Mouse (Mus musculus) ES-CJ7 (cell line): ENCODE measurements around the gene Trnau1ap.
"Not testable (repeated sequence)": the region's sequence is repeated elsewhere in the genome, so short reads cannot be mapped to it uniquely, and the experiment has no call there.

Source experiments
- DNase-seq: peaks from one replicate; pipeline ENCODE4 v3.0.0; 2011; ENCODE audit warnings: low read depth, low spot score

Trnau1ap gene

GRCm38 (mm10) chr4:132344403-132345134 is 15.2 kb upstream of the Trnau1ap start:
- peak; percentile 47 for DNase-seq

DNA sequence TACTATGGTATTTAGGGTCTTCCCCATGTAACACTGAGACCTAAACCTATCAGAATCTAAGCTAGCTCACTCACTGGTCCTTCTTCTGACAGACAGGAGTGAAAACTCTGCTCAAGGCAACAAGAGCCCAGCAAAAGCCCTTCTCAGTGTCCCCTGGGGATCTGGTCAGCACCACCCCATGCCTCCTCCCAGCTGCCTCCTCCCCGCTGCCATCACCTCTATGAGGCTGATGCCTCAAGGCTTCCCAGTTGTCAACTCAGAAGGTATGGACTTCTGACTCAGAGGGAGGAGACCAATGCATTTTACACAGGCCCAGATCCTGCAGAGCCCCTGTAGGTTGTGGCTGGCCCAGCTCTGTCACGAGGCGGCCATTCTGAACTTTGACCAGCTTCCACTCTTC is 12.1 kb upstream of the Trnau1ap start:
- no peak for DNase-seq

- no peak for DNase-seq
These were observed 9.6 kb upstream of the Trnau1ap start for GRCm38 (mm10) chr4:132338943-132339342.

DNA sequence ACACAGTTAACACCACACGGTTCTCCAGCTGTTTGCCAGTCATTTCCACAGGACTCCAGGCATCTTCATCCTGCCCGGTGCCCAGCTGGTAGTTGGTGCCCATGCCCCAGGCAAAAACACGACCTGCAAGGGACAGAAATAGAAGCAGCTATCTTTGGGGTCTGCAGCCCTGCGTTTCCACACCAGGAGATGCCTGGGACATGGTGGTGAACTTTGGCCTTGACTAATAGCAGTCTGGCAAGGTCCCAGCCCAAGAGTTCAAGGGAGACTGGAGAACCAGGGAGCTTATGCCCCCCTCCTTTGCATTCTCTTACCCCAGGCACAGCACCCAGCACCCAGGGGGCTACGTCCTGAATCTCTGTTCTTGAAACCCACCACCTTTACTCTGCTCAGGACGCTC is 3.5 kb upstream of the Trnau1ap start:
- no peak for DNase-seq

- no peak for DNase-seq
These were observed 2.6 kb upstream of the Trnau1ap start for GRCm38 (mm10) chr4:132331960-132332359.

GRCm38 (mm10) chr4:132329835-132330354 is 557 bp upstream of the Trnau1ap start:
- no peak for DNase-seq

- DNase-seq = peak; percentile 45
These were observed 851 bp downstream of the Trnau1ap start for GRCm38 (mm10) chr4:132328391-132328982.

GRCm38 (mm10) chr4:132326481-132326880 is 2.9 kb downstream of the Trnau1ap start:
- no peak for DNase-seq

DNA sequence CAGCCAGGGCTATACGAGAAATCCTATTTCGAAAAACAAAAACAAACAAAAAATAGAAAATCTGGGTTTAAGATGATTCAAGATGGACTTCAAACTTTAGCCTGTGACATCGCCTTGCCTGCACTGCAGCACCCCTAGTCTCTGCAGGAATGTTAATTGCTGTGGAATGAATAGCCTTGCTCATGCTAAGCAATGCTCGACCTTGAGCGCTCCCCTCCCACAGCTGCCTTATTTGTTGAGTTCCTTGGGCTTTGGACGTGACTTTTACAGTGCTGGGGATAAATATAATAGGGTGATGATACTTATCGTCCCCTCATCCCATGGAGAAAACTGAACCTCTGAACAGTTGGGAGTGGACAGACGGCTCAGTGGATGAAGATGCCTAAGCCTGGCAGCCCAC is 13.6 kb downstream of the Trnau1ap start:
- DNase-seq = peak; percentile 92

DNA sequence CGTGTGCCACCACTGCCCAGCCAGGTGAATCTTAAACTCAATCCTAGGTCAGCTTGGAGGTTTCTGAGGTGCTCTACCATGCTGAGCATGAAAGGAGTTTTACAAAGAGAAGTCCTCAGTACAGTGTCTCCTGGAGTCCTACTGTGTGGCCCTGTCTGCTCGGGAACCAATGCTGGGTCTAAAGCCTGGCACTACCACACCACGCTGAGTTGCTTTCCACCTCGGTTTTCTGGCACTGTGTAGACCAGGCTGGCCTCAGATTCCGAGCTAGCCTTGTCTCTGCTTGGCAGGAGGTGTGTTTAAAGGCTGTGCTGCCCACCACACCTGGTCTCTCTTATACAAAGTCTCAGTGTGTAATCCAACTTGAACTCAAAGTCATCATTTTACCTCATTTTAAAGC is 16.7 kb downstream of the Trnau1ap start:
- DNase-seq = no peak

DNA sequence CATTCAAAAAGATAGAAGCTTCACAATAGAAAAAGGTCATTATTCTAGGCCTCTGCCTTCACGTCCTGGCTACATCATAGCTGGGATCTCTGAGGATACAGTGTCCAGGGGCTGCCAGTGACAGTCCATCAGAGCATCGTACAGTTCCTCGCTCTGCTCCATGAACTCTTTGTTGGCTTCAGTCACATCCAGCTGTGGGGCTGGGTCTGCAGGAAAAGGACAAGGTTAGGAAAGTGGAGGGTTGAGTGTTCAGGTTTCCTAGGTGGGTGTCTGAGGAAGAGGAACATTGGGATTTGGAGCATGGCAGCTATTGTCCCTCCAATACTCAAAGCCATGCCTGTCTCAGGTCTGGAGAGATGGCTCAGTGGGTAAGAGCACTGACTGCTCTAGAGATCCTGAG is 17.5 kb downstream of the Trnau1ap start:
- DNase-seq = peak; percentile 46

DNA sequence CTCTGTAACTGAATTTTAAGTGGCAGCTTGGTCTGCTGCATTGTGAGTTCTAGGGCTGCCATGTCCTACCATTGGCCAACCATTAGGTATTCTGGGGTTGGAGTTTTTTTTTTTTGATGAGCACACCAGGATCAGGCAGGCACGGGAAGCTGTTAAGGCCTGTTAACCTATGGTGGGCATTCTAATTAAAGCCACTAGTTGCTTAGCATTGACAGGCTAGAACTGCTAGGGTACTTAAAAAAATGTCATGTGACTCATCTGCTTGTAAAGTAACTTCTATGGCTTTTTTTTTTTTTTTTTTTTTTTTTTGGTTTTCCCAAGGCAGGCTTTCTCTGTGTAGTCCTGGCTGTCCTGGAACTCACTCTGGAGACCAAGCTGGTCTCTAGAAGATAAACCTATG is 18.1 kb downstream of the Trnau1ap start:
- peak; percentile 51 for DNase-seq

DNA sequence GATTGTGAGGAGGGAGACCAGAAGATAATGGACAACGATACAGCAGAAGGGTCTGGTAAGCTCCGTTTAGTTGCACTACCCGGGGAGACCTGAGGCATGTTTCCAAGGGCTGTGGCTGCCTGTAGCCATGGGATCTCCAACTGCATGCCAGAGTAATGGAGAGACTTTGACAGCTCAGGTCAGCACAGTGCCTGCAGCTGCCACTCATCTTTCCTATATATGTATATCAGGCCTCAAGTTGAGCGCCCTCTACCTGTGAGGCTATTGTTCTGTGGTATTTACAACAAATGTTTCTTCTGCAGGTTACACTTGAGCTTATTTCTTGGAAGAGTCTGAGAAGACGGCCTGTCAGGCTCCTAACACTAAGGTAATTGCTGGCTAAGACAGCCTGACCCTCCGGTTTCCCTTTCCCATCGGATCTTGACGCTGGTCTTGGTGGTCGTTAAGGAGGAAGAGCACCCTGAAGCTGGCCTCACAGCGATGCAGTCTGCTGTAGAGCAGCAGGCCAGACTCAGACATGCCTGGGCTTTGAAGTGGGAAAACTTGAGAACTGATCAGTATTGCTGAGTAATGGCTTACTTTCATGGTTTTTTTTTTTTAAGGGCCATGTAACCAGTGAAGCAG is 19.4 kb downstream of the Trnau1ap start:
- peak; percentile 77 for DNase-seq

- no peak for DNase-seq
These were observed 20.0 kb downstream of the Trnau1ap start for GRCm38 (mm10) chr4:132309140-132309848.

DNA sequence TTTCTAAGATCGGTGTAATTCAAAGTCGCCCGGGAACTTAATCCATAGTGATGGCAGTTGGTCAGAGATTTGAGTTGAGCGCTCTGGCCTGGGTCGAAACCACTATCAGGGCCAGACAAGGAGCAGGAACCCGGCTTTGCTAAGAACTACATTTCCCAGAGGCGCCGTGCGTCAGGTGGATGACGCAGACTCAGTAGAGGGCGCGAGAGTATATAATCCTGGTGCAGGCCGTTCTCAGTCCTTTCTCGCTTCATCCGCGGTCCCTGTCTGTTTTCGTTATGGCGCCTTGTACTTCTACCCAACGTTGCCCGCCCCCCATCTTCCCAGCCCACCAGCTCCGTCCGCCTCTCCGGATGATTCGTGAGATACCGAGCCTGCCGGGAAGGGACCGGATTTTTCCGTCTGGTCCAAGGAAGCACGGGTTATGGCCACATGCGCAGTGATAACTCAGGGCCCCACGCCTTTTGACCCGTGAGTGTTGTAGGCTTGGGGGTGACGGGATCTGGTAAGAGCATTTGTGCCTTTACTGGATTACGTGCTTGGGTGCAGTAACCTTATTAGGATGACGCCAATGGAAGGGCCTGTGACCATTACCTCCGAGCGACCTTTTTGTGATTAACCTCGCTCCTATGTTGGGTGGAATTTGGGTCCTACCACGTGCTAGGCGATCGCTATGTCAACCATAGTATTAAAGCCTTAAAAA is 20.8 kb downstream of the Trnau1ap start:
- DNase-seq = peak; percentile 94

GRCm38 (mm10) chr4:132306004-132306403 is 23.3 kb downstream of the Trnau1ap start:
- no peak for DNase-seq

GRCm38 (mm10) chr4:132305276-132305675 is 24.1 kb downstream of the Trnau1ap start:
- no peak for DNase-seq

DNA sequence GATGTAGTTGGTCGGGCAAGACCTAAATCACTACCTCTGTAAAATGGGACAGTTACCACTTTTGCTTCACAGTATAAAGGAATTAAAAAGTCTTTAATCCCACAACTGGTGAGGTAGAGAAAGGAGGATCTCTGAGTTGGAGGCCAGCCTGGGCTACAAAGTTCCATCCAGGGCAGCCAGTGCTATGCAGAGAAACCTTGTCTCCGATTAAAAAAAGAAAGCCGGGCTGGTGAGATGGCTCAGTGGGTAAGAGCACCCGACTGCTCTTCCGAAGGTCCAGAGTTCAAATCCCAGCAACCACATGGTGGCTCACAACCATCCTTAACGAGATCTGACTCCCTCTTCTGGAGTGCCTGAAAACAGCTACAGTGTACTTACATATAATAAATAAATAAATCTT is 25.9 kb downstream of the Trnau1ap start:
- not testable (repeated sequence) for DNase-seq

GRCm38 (mm10) chr4:132302939-132303479 is 26.3 kb downstream of the Trnau1ap start, which contains the start of gene Rab42:
Gene Rab42, minus strand, starts transcription at chr4:132303385.
- DNase-seq = peak; percentile 84

DNA sequence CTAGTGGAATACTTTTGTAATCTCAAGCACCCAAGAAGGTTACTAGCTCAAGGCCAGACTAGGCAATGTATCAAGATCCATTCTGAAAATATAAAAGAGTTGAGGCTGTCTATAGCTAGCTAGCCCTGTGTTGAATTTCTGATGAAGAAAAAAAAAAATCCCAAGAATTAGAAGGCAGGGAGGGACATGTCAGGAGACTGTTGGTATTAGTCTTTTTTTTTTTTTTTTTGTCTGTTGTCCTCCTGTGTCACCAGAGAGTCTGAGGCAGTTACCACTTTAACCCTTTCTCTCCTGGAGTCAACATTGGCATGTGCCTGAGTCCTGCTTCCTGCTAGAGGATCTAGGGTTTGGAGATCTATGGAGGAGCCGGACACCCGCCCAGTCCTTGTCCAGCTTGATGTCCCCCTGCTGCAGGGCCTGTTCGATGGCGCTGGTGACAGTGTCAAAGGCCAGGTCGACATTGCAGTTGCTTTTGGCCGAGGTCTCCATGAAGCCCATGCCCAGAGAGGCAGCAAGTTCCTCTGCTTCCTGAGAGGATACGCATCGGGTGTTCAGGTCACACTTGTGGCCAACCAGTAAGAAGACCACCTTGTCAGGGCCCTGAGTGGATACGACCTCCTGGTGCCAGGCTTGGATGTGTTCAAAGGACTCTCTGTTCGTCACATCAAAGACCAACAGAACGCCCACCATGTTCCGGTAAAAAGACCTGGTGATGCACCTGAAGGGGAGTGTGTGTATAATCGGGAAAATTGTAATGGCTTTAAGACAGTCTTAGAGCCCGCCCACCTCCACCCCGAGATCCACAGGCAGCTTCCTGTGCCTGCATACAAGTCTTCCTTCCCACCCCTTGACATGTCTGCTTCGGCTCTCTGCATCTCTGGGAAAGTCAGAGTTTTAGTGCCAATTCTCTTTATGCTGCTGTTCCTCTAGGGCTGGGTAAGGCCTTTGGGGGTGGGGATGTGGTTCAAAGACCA is 27.1 kb downstream of the Trnau1ap start:
- DNase-seq = no peak
